Mouse (Mus musculus): ENCODE data around the gene Lrrc4c.

DNA sequence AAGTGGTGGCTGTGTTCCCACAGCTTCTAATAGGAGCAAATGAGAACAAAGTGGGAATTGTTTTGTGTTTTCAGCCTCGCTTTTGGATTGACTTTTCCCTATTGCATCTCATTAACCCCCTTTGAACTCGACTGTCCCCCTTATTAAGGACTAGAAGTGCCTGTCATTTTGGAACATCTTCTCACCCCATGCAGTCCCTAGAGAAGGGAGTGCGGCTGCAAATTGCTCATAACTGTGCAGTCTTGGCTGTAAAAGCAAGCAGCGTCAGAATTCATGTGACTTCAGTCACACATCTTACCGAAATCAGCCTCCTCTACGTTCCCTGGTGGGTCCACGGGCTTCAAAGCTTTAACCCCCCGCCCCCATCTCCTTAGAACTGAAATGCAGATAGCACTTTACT, 1.2 kb downstream of the Lrrc4c start:
- TF ChIP-seq CTCF (IDR thresholded peaks at IDR 0.05; ENCODE audit: extremely low read depth, insufficient read depth, low read length), result no peak
- peak; percentile 38; the same call in 1 of the 2 replicates for TF ChIP-seq POLR2A (IDR thresholded peaks at IDR 0.05; ENCODE audit: extremely low read depth, insufficient read depth, low read length)
